21 mouse cellular contexts compared by ENCODE assay signal in genomic region chr6:148276418-148276817, GRCm38 (mm10).
DNase-seq lines count a peak whose midpoint lies in the region; ATAC-seq and TF ChIP-seq lines count a peak whose summit lies in the region.
"Had no signal": no experiment of that assay in that cellular context is flagged by ENCODE, and none has a peak within 500 bp of the region (broad histone marks: within the 10 kb centered on the region; RNA-seq: fewer than 3 reads in every experiment).

No protein-coding gene starts in this region.

- peaks cover 3% of the 10 kb centered on the region for H3K4me1 ChIP-seq in cortical plate, adult 2 months (ENCODE audit: control insufficient read depth, insufficient read depth, low read length)
- H3K4me1 ChIP-seq in forebrain, embryonic 12.5 days, result peaks cover 2% of the 10 kb centered on the region; the same call in 1 of the 2 replicates
- H3K4me1 ChIP-seq in kidney, embryonic 15.5 days, result 0 out of 2 replicates have a peak, but pooled peaks cover 3% of the 10 kb centered on the region
- H3K4me1 ChIP-seq: embryonic facial prominence, embryonic 15.5 days; forebrain, embryonic 15.5 days had no signal

- no peaks in the 10 kb centered on the region for H3K36me3 ChIP-seq in forebrain, embryonic 12.5 days (replicated peaks)
- H3K36me3 ChIP-seq in kidney, embryonic 15.5 days, result no peaks in the 10 kb centered on the region
- H3K36me3 ChIP-seq: embryonic facial prominence, embryonic 13.5 days; embryonic facial prominence, embryonic 15.5 days; forebrain, embryonic 10.5 days; forebrain, embryonic 15.5 days had no signal

- H3K9ac ChIP-seq in forebrain, embryonic 12.5 days, result no peak overlapping the region
- H3K9ac ChIP-seq in kidney, embryonic 15.5 days, result no peak overlapping the region
- H3K9ac ChIP-seq: embryonic facial prominence, embryonic 13.5 days; embryonic facial prominence, embryonic 15.5 days; forebrain, embryonic 13.5 days; forebrain, embryonic 15.5 days; forebrain, postnatal 0 days had no signal

- TF ChIP-seq CTCF in cortical plate, adult 2 months (IDR thresholded peaks at IDR 0.05; ENCODE audit: extremely low read depth, insufficient read depth, low read length), result no peak

- no peaks in the 10 kb centered on the region for H3K27me3 ChIP-seq in forebrain, embryonic 12.5 days
- no peaks in the 10 kb centered on the region for H3K27me3 ChIP-seq in kidney, embryonic 15.5 days
- H3K27me3 ChIP-seq: embryonic facial prominence, embryonic 13.5 days; embryonic facial prominence, embryonic 15.5 days; forebrain, embryonic 13.5 days; forebrain, embryonic 15.5 days had no signal

- H3K9me3 ChIP-seq in forebrain, embryonic 12.5 days, result no peaks in the 10 kb centered on the region
- no peaks in the 10 kb centered on the region for H3K9me3 ChIP-seq in kidney, embryonic 15.5 days (replicated peaks)
- H3K9me3 ChIP-seq: embryonic facial prominence, embryonic 13.5 days; embryonic facial prominence, embryonic 15.5 days; forebrain, embryonic 10.5 days; forebrain, embryonic 13.5 days; forebrain, embryonic 15.5 days had no signal

- peak; percentile 15 for DNase-seq in left cerebral cortex, adult 11 months (ENCODE audit: low spot score)
- no peak for DNase-seq in left cerebral cortex, adult 9 months (ENCODE audit: low spot score in 2 of 2)
- DNase-seq: adrenal gland, adult 2 months; adrenal gland, postnatal 10 days; adrenal gland, postnatal 25 days; cerebellum, adult 11-12 months; cerebellum, adult 2 months; cerebellum, adult 9-10 months; cerebellum, postnatal 10 days; cerebellum, postnatal 25 days; embryo, embryonic 11 days; forebrain, postnatal 0 days had no signal

- H3K27ac ChIP-seq in cortical plate, adult 2 months (ENCODE audit: insufficient read depth, low read length), result peak overlapping the region; percentile 88
- H3K27ac ChIP-seq in forebrain, embryonic 12.5 days, result no peak overlapping the region
- no peak overlapping the region for H3K27ac ChIP-seq in kidney, embryonic 15.5 days
- H3K27ac ChIP-seq: embryonic facial prominence, embryonic 13.5 days; embryonic facial prominence, embryonic 15.5 days; forebrain, embryonic 10.5 days; forebrain, embryonic 13.5 days; forebrain, embryonic 15.5 days had no signal

- 89% methylated on average over 1 of the region's 1 CpGs for WGBS in forebrain, embryonic 12.5 days
- 97% methylated on average over 1 of the region's 1 CpGs for WGBS in kidney, embryonic 15.5 days

- no peak overlapping the region for H3K4me2 ChIP-seq in forebrain, embryonic 12.5 days
- no peak overlapping the region for H3K4me2 ChIP-seq in kidney, embryonic 15.5 days
- H3K4me2 ChIP-seq: embryonic facial prominence, embryonic 13.5 days; embryonic facial prominence, embryonic 15.5 days; forebrain, embryonic 13.5 days; forebrain, embryonic 15.5 days had no signal

- ATAC-seq in forebrain, embryonic 12.5 days (ENCODE audit: low FRiP score), result no peak
- ATAC-seq in kidney, embryonic 15.5 days (replicated peaks; ENCODE audit: low FRiP score), result no peak
- ATAC-seq: forebrain, embryonic 13.5 days; forebrain, embryonic 15.5 days; forebrain, postnatal 0 days had no signal

- TF ChIP-seq POLR2A in cortical plate, adult 2 months (IDR thresholded peaks at IDR 0.05; ENCODE audit: extremely low read depth, insufficient read depth, low read length), result no peak

- H3K4me3 ChIP-seq in cortical plate, adult 2 months (ENCODE audit: insufficient read depth, low read length), result no peak overlapping the region
- H3K4me3 ChIP-seq in forebrain, embryonic 12.5 days (replicated peaks), result no peak overlapping the region
- no peak overlapping the region for H3K4me3 ChIP-seq in kidney, embryonic 15.5 days (replicated peaks)
- H3K4me3 ChIP-seq: embryonic facial prominence, embryonic 13.5 days; embryonic facial prominence, embryonic 15.5 days; erythroblast, embryonic 14.5 days; forebrain, embryonic 10.5 days; forebrain, embryonic 13.5 days; forebrain, embryonic 15.5 days had no signal
